Mouse (Mus musculus): Measurements from ENCODE around the gene Nudt15.
"Not testable (repeated sequence)": the region's sequence is repeated elsewhere in the genome, so short reads cannot be mapped to it uniquely, and the experiment has no call there.

The Nudt15 gene

DNA sequence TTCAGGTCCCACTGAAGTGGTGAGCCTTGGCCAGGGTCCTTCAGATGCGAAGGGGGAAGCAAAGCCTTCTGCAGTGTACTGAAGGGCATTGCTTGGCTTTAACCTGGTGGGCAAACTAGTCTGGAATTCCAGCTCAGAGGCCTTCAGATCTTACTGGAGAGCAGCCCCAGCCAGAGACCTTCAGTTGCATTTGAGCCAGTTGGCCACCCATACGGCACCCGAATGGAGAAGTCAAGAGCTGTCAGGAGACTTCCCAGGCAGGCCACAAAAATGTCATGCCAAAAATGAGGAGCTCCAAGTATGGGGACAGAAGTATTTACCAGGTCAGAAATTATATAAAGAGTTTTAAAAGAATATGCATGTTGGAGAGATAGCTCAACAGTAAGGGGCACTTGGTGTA lies at the start of gene Nudt15:
Gene Nudt15 (minus strand): TSS at position 192 of the 400 bp plus-strand sequence.
- no peak for DNase-seq (ENCODE audit: low read depth, low spot score)

GRCm38 (mm10) chr14:73592166-73592565 lies 44.1 kb upstream of the Nudt15 start:
- no peak for DNase-seq (ENCODE audit: low read depth, low spot score)

DNA sequence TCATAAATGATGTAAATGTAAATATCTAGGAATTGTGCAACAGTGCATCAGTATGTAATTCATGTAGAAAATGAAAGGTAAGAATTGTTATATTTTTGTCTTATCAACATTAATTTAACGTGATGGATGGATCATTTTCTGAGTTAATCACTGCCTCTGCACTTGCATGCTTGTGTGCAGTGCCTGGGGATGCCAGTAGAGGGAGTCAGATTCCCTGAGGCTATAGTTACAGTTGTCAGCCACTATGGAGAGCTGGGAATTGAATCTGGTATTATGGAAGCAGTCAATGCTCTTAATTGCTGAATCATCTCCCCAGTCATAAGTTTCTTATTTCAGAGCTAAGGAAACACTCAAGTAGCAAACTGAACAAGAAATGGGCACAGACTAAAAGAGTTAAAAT lies 40.0 kb upstream of the Nudt15 start:
- peak; percentile 13 for DNase-seq (ENCODE audit: low read depth, low spot score)

- peak; percentile 10 for DNase-seq (ENCODE audit: low read depth, low spot score)
Observed at GRCm38 (mm10) chr14:73576336-73576735, 28.3 kb upstream of the Nudt15 start.

GRCm38 (mm10) chr14:73574053-73574452 lies 26.0 kb upstream of the Nudt15 start:
- no peak for DNase-seq (ENCODE audit: low read depth, low spot score)

DNA sequence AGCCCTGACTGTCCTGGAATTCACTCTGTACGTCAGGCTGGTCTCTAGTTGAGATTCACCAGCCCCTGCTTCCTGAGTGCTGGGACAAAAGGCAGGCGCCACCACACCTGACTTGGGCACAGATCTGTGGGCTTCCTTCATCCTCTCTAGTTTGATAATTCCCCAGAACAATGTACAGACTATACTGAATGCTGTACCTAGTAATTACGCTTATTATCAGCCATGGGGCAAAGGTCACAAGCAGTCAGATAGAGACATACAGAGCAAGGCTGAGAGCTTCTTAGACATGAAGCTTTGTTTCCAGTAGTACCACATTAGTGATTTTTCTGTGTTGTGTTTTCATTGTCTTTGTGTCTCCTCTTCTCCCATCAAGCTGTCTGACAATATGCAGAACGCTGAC lies 23.1 kb upstream of the Nudt15 start:
- no peak for DNase-seq (ENCODE audit: low read depth, low spot score)

GRCm38 (mm10) chr14:73569831-73570230 lies 21.8 kb upstream of the Nudt15 start:
- not testable (repeated sequence) for DNase-seq (ENCODE audit: low read depth, low spot score)

- DNase-seq (ENCODE audit: low read depth, low spot score), result peak; percentile 22
Observed at GRCm38 (mm10) chr14:73553122-73553696, 5.2 kb upstream of the Nudt15 start.

DNA sequence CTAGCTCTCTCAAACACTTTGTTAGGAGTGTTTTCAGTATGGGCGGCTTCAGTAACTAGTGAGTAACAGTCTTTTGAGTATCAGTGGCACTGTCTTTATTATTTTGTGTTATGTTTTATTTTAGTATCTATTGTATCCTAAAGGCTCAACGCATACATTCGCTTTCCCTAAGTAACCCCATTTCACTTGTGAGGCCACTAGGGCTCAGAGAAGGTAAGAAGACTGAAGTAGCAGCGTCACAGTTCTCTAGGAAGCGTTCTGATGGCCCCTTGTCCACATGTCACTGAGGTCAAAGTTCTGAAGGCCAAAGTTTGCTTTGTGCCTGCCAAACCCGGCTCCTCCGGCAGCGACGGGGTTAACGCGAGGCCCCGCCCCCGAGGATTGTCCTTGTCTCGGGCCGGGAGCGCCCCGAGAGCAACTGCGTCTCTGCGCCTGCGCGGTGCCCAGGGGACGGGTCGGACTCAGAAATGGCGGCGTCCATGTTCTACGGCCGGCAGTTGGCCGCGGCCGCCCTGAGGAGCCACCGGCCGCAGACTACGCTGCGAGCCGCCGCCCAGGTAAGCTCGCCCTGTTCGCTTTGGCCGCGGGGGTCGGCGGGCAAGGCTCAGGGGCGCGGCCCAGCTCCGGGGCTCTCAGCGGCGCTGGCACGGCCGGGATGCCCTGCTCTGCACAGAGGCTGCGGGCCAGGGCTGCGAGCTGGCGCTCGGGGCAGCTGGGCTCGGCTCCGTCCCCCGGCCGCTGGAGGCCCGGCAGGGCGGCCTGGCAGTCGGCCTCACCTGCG lies 4.5 kb upstream of the Nudt15 start:
- DNase-seq (ENCODE audit: low read depth, low spot score), result peak; percentile 90

DNA sequence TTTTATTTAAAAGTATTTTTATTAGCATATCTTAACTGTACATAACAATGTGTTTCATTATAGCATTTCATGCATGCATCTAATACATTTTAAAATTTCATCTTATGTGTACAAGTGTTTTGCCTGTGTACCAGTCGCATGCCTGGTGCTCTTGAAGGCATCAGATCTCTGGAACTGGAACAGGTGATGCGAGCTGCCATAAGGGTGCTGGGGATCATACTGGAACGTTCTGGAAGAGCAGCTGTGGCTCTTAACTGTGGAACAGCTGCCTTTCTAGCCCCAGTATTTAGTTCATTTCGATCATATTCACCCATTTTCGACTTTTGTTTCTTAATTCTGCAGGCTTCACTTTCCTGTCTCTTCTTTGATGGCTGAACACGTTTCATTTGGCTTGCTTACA lies 3.1 kb upstream of the Nudt15 start:
- no peak for DNase-seq (ENCODE audit: low read depth, low spot score)

DNA sequence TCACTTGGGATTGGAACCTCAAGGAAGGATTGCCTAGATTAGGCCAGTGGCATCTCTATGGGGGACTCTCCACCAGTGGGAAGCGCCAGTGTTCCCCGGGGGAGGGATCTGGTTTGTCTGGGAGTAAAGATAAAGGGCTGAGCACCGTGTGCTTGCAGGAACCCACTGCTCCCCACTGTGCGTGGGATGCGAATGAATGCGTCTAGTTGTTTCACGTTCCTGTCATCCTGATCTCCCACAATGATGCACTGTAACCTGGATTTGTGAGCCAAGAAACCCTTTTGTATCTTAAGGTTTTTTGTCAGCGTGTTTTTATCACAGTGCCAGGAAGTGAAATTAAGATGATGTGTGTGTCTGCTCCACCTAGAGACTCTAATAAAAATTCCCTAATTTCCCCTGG lies 2.7 kb upstream of the Nudt15 start:
- no peak for DNase-seq (ENCODE audit: low read depth, low spot score)

- DNase-seq (ENCODE audit: low read depth, low spot score), result no peak
Observed at GRCm38 (mm10) chr14:73550291-73550690, 2.2 kb upstream of the Nudt15 start.

- no peak for DNase-seq (ENCODE audit: low read depth, low spot score)
Observed at GRCm38 (mm10) chr14:73547034-73547433, 1.0 kb downstream of the Nudt15 start.

- no peak for DNase-seq (ENCODE audit: low read depth, low spot score)
Observed at GRCm38 (mm10) chr14:73543781-73544180, 4.3 kb downstream of the Nudt15 start.

DNA sequence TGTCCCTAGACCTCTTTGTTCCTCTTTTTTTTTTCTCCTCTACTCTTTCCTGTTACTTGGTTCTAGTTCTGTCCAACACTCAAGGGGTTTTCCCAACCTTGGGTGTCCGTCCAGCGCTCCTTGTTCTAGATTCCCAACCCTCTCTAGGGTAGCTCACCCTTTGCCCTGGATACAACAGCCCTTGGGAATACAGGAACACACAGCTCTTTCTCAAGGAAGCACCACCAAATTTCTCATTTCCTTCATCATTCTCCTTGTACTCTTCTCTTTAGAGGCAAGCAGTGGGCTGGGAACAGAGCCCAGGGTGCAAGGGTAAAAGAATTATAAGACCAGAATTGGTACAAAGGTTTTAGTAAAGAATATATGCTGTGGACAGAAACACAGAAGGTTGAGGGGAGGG lies 12.4 kb downstream of the Nudt15 start:
- no peak for DNase-seq (ENCODE audit: low read depth, low spot score)

DNA sequence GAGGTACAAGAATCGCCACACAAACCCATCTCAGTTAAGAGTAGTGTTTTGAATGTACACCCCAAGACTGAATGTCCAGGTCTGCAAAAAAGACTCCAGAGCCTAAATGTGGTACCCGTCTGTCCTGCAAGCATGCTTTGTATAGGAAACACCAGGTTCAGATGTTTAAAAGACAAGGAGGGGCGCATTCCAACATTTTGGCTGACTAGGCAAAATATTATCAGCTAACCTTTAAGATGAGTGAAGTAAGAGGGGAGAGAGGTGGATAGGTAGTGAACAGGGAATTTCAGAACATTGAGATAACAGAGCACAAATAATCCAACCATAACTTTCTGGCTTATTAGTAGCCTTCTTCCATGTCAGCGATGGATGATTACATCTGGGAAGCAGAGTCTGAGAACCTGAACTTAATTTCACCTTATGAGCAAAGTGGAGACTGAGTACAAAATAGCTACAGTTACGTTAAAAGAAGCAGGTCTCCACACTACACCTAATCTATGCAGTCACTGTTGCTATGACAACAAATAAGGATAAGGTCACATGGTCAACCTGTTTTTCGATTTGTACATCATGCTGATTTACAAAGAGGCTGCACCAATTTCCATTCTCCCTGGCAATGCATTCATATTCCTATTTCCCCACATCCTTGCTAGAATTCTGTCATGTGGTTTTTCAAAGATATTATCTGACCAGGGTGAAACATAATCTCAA lies 14.1 kb downstream of the Nudt15 start:
- DNase-seq (ENCODE audit: low read depth, low spot score), result no peak

GRCm38 (mm10) chr14:73528661-73529060 lies 19.4 kb downstream of the Nudt15 start:
- DNase-seq (ENCODE audit: low read depth, low spot score), result not testable (repeated sequence)

GRCm38 (mm10) chr14:73524766-73525448 lies 23.1 kb downstream of the Nudt15 start, which contains the start of gene Sucla2:
TSS of gene Sucla2 (plus strand) at chr14:73525319.
- peak; percentile 95 for DNase-seq (ENCODE audit: low read depth, low spot score)

DNA sequence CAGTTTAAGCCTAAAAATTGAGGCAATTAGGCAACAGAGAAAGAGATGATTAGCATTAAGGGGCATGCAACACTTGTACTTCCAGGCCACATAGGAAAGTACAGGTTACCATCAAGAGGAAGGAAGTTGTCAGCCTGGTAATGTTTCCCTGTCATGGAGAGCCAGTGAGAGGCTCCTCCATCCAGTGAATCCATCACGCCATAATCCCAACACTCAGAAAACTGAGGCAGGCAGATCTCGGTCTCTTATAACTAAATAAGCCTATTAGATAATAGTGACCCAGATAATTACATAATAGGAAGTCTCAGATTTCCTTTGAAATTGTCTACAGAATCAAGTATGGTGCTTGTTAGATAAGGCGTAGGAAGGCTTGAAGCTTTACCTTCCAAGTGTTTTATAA lies 23.9 kb downstream of the Nudt15 start:
- peak; percentile 11 for DNase-seq (ENCODE audit: low read depth, low spot score)

GRCm38 (mm10) chr14:73509765-73510423 lies 38.1 kb downstream of the Nudt15 start, which contains the start of gene Med4:
TSS of gene Med4 (plus strand) at chr14:73510025.
- DNase-seq (ENCODE audit: low read depth, low spot score), result peak; percentile 97

DNA sequence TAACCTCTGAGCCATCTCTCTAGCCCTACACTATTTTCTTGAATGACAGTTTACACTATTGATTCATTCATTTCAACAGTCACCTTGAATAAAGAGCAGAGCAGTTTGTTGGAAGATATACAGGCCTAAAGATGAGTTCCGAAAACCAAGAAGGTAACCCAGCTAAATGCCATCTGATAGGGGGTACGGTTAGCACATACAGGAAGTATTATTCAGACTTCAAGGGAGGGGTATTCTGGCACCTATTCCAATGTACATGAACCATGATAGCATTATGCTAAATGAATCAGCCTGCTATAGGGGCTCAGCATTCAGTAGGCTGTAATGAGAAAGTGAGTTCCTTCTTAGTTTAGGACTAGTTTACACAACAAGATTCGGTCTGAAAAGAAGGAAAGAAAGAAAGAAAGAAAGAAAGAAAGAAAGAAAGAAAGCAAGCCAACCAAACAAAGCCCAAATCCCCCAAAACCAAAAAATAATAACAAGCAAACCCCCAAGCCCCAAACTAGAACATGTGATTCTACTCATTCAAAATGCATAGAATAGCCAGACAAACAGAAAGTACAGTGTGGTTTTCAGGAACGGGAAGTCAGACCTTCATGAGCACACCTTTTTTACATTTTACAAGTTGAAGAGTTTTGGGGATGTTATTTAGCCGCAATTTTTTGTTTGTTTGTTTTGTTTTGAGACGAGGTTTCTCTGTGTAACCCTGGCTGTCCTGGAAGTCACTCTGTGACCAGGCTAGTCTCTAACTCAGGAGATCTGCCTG lies 39.2 kb downstream of the Nudt15 start:
- DNase-seq (ENCODE audit: low read depth, low spot score), result no peak

Data from 3T3-L1 (cell line).